Mouse (Mus musculus): ENCODE measurements around the gene Gm21440. TPM values are rescaled to one million over a fixed set of nuclear protein-coding genes. Genes with fewer than 3 reads are reported as not detected.
"Not testable (repeated sequence)": the region's sequence is repeated elsewhere in the genome, so short reads cannot be mapped to it uniquely, and the experiment has no call there.

Gm21440 gene
- not detected in 2 replicates for polyA plus RNA-seq (2014; fragmentation: Nextera tagmentation; extraction: Ambion mirVana)

- not testable (repeated sequence) for H3K36me3 ChIP-seq (ENCODE audit: control insufficient read depth, insufficient read depth, low read length); ATAC-seq (ENCODE audit: insufficient number of reproducible peaks, insufficient read depth, low FRiP score, low read depth); H3K9me3 ChIP-seq (ENCODE audit: control insufficient read depth, low read length); H3K4me2 ChIP-seq (ENCODE audit: low read length); H3K9ac ChIP-seq (ENCODE audit: low read length); H3K27me3 ChIP-seq (ENCODE audit: control insufficient read depth, insufficient read depth, low read length); H3K27ac ChIP-seq (replicated peaks in 1 of 2; ENCODE audit: control insufficient read depth in 1 of 2, insufficient read depth in 1 of 2, low read depth in 2 of 2, low read length in 2 of 2); H3K4me1 ChIP-seq (ENCODE audit: control insufficient read depth in 2 of 2, insufficient read depth in 2 of 2, low read length in 2 of 2); H3K4me3 ChIP-seq (ENCODE audit: control insufficient read depth in 1 of 2, insufficient read depth in 1 of 2, low read depth in 1 of 2, low read length in 2 of 2)
These were observed at the start of gene Gm21440, which contains the start of gene Gm21454 for GRCm38 (mm10) chrY:13252091-13252490. Gene Gm21440, plus strand, starts transcription at chrY:13252391. Gene Gm21454, plus strand, starts transcription at chrY:13252442.

GRCm38 (mm10) chrY:13223828-13224227 lies 28.4 kb upstream of the Gm21440 start, which contains the start of gene Gm21828:
Gene Gm21828, minus strand, starts transcription at chrY:13223928.
- H3K4me1 ChIP-seq (ENCODE audit: control insufficient read depth in 2 of 2, insufficient read depth in 2 of 2, low read length in 2 of 2) = not testable (repeated sequence)

More at GRCm38 (mm10) chrY:13223828-13224227, 28.4 kb upstream of the Gm21440 start, which contains the start of gene Gm21828:
- H3K27ac ChIP-seq (replicated peaks in 1 of 2; ENCODE audit: control insufficient read depth in 1 of 2, insufficient read depth in 1 of 2, low read depth in 2 of 2, low read length in 2 of 2); H3K4me3 ChIP-seq (ENCODE audit: control insufficient read depth in 1 of 2, insufficient read depth in 1 of 2, low read depth in 1 of 2, low read length in 2 of 2); H3K4me2 ChIP-seq (ENCODE audit: low read length); H3K9me3 ChIP-seq (ENCODE audit: control insufficient read depth, low read length); ATAC-seq (ENCODE audit: insufficient number of reproducible peaks, insufficient read depth, low FRiP score, low read depth); H3K36me3 ChIP-seq (ENCODE audit: control insufficient read depth, insufficient read depth, low read length); H3K27me3 ChIP-seq (ENCODE audit: control insufficient read depth, insufficient read depth, low read length); H3K9ac ChIP-seq (ENCODE audit: low read length): not testable (repeated sequence)
- no CpG with 5 or more reads among the region's 3 CpGs for WGBS

Other genes starting within 250 kb of the Gm21440 start
- not detected in 2 replicates for gene Gm20807, start 209.5 kb upstream of the Gm21440 start, polyA plus RNA-seq (2014; fragmentation: Nextera tagmentation; extraction: Ambion mirVana)
- gene Gm21891, start 118.9 kb upstream of the Gm21440 start, polyA plus RNA-seq (2014; fragmentation: Nextera tagmentation; extraction: Ambion mirVana) = not detected in 2 replicates
- gene Gm21425, start 90.4 kb upstream of the Gm21440 start, polyA plus RNA-seq (2014; fragmentation: Nextera tagmentation; extraction: Ambion mirVana) = not detected in 2 replicates
- gene Gm21828, start 28.5 kb upstream of the Gm21440 start, polyA plus RNA-seq (2014; fragmentation: Nextera tagmentation; extraction: Ambion mirVana) = not detected in 2 replicates
- not detected in 2 replicates for gene Gm21454, start 51 bp downstream of the Gm21440 start, polyA plus RNA-seq (2014; fragmentation: Nextera tagmentation; extraction: Ambion mirVana)
- gene Gm21725, start 96.7 kb downstream of the Gm21440 start, polyA plus RNA-seq (2014; fragmentation: Nextera tagmentation; extraction: Ambion mirVana) = not detected in 2 replicates
- not detected in 2 replicates for gene Gm21866, start 213.2 kb downstream of the Gm21440 start, polyA plus RNA-seq (2014; fragmentation: Nextera tagmentation; extraction: Ambion mirVana)
- not detected in 2 replicates for gene Gm20773, start 241.6 kb downstream of the Gm21440 start, polyA plus RNA-seq (2014; fragmentation: Nextera tagmentation; extraction: Ambion mirVana)